Comparison of ENCODE assay signal across 24 mouse cellular contexts in genomic region chr11:104400961-104401360, GRCm38 (mm10).
"Had no signal": no experiment of that assay in that cellular context is flagged by ENCODE, and none has a peak within 500 bp of the region (broad histone marks: within the 10 kb centered on the region; RNA-seq: fewer than 3 reads in every experiment).

No protein-coding gene starts in this region.

- H3K4me3 ChIP-seq: heart, adult 2 months; heart, embryonic 12.5 days; hindbrain, embryonic 13.5 days; hindbrain, embryonic 15.5 days; kidney, embryonic 15.5 days; limb, embryonic 13.5 days; limb, embryonic 15.5 days; liver, embryonic 12.5 days had no signal

- ATAC-seq: hindbrain, postnatal 0 days; liver, embryonic 12.5 days had no signal

- H3K9ac ChIP-seq: heart, embryonic 12.5 days; hindbrain, embryonic 13.5 days; hindbrain, embryonic 15.5 days; kidney, embryonic 15.5 days; limb, embryonic 13.5 days; limb, embryonic 15.5 days; liver, embryonic 12.5 days; liver, embryonic 14.5 days had no signal

- H3K4me1 ChIP-seq: limb, embryonic 15.5 days had no signal

- H3K9me3 ChIP-seq: heart, embryonic 12.5 days; hindbrain, embryonic 13.5 days; hindbrain, embryonic 15.5 days; kidney, embryonic 15.5 days; limb, embryonic 13.5 days; limb, embryonic 15.5 days; liver, embryonic 12.5 days had no signal

- H3K4me2 ChIP-seq: heart, embryonic 12.5 days; hindbrain, embryonic 13.5 days; hindbrain, embryonic 15.5 days; kidney, embryonic 15.5 days; limb, embryonic 13.5 days; limb, embryonic 15.5 days; liver, embryonic 12.5 days had no signal

- H3K27me3 ChIP-seq: heart, embryonic 12.5 days; hindbrain, embryonic 13.5 days; hindbrain, embryonic 15.5 days; kidney, embryonic 15.5 days; limb, embryonic 13.5 days; limb, embryonic 15.5 days; liver, embryonic 12.5 days had no signal

- H3K27ac ChIP-seq: heart, adult 2 months; hindbrain, embryonic 13.5 days; hindbrain, embryonic 15.5 days; hindbrain, postnatal 0 days; kidney, embryonic 15.5 days; kidney, postnatal 0 days; limb, embryonic 13.5 days; limb, embryonic 15.5 days; liver, embryonic 12.5 days; liver, embryonic 14.5 days had no signal

- DNase-seq: gastrocnemius, postnatal 10 days; gastrocnemius, postnatal 25 days; heart, adult 11 months; heart, adult 2 months; heart, postnatal 14 days; heart, postnatal 36 days; kidney, adult 11 months; kidney, adult 2 months; kidney, adult 9 months; kidney, postnatal 14 days; kidney, postnatal 36 days; layer of hippocampus, adult 9-11 months; layer of hippocampus, postnatal 36 days; left cerebral cortex, postnatal 4 days had no signal
